Mouse (Mus musculus): Measurements from ENCODE around the gene Sema3b. TPM values are rescaled to one million over a fixed set of nuclear protein-coding genes. Genes with fewer than 3 reads are reported as not detected.

Gene Sema3b
- polyA plus RNA-seq, 1 experiment from 2014 or later = 0.52 TPM

DNA sequence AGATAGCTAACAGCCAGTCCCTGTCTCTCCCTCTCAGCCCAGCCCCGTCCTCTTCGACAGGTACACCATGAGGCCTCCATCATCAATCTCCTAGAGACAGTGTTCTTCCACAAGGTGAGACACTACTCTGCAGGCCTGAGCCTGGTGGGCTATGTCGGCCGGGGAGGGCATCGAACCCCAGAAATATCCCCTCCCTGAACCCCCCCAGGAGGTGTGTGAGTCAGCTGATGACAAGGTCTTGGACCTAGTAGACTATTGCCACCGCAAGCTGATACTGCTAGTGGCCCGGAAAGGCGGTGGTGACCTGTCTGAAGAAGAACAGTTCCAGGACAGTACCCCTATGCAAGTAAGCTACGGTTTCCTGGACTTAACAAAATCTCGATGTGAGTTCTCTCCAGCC, 60.2 kb downstream of the Sema3b start:
- Histone ChIP-seq H3K4me2 (no peak overlapping the region), H3K4me3 (no peak overlapping the region), H3K27me3 (replicated peaks) (peaks cover 45% of the 10 kb centered on the region), H3K36me3 (peaks cover 16% of the 10 kb centered on the region), H3K9me3 (replicated peaks) (no peaks in the 10 kb centered on the region), H3K4me1 (peaks cover 63% of the 10 kb centered on the region), H3K9ac (no peak overlapping the region), H3K27ac (no peak overlapping the region)
- no peak for ATAC-seq
- 83% methylated on average over 10 of the region's 10 CpGs for WGBS (ENCODE audit: insufficient replicate concordance)

DNA sequence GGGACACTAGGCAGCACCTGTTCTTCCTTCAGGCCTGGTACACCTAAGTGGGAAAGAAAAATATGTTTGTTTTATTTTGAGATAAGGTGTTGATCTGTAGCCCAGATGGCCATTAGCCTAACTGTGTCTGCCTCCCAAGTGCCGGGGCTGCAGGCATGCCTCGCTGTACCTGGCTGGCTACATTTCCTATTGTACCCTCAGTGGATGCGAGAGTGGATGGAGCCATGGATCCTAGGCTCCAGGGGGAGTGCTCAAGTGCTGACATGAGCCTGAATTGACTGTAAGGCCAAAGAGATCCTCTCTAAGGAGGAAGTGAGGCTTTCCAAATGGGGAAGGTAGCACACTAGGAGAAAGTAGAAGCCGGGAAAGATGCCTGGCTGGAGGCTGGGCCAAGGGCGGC, 61.1 kb downstream of the Sema3b start:
- H3K4me2 ChIP-seq = no peak overlapping the region
- H3K9me3 ChIP-seq (replicated peaks) = no peaks in the 10 kb centered on the region
- H3K36me3 ChIP-seq = peaks cover 21% of the 10 kb centered on the region
- no peak overlapping the region for H3K9ac ChIP-seq
- 69% methylated on average over 5 of the region's 5 CpGs for WGBS (ENCODE audit: insufficient replicate concordance)
- peaks cover 61% of the 10 kb centered on the region for H3K4me1 ChIP-seq
- no peak overlapping the region for H3K27ac ChIP-seq
- peaks cover 45% of the 10 kb centered on the region for H3K27me3 ChIP-seq (replicated peaks)
- no peak overlapping the region for H3K4me3 ChIP-seq
- no peak for ATAC-seq

Other genes starting within 250 kb of the Sema3b start
- gene Cacna2d2, start 209.6 kb downstream of the Sema3b start, polyA plus RNA-seq (2016; fragmentation: Nextera tagmentation; extraction: Ambion mirVana) = 0.02 and 0.13 TPM in 2 replicates
- gene Tmem115, start 75.3 kb downstream of the Sema3b start, polyA plus RNA-seq (2016; fragmentation: Nextera tagmentation; extraction: Ambion mirVana) = 25.9 and 26.4 TPM in 2 replicates
- gene Cyb561d2, start 67.0 kb downstream of the Sema3b start, polyA plus RNA-seq (2016; fragmentation: Nextera tagmentation; extraction: Ambion mirVana) = 18.5 and 19.5 TPM in 2 replicates
- gene Nprl2, start 67.0 kb downstream of the Sema3b start, polyA plus RNA-seq (2016; fragmentation: Nextera tagmentation; extraction: Ambion mirVana) = 15.3 and 16.0 TPM in 2 replicates
- not detected in 2 replicates for gene Zmynd10, start 61.9 kb downstream of the Sema3b start, polyA plus RNA-seq (2016; fragmentation: Nextera tagmentation; extraction: Ambion mirVana)
- gene Rassf1, start 57.7 kb downstream of the Sema3b start, polyA plus RNA-seq (2016; fragmentation: Nextera tagmentation; extraction: Ambion mirVana) = 22.2 and 24.8 TPM in 2 replicates
- 48.6 and 52.7 TPM in 2 replicates for gene Tusc2, start 46.0 kb downstream of the Sema3b start, polyA plus RNA-seq (2016; fragmentation: Nextera tagmentation; extraction: Ambion mirVana)
- 53.9 and 57.6 TPM in 2 replicates for gene Hyal2, start 41.3 kb downstream of the Sema3b start, polyA plus RNA-seq (2016; fragmentation: Nextera tagmentation; extraction: Ambion mirVana)
- gene Hyal1, start 32.3 kb downstream of the Sema3b start, polyA plus RNA-seq (2016; fragmentation: Nextera tagmentation; extraction: Ambion mirVana) = 3.6 and 3.9 TPM in 2 replicates
- 12.5 and 12.9 TPM in 2 replicates for gene Naa80, start 30.3 kb downstream of the Sema3b start, polyA plus RNA-seq (2016; fragmentation: Nextera tagmentation; extraction: Ambion mirVana)
- 0.99 and 1.2 TPM in 2 replicates for gene Hyal3, start 28.4 kb downstream of the Sema3b start, polyA plus RNA-seq (2016; fragmentation: Nextera tagmentation; extraction: Ambion mirVana)
- 171 TPM in 2 replicates for gene Ifrd2, start 21.6 kb downstream of the Sema3b start, polyA plus RNA-seq (2016; fragmentation: Nextera tagmentation; extraction: Ambion mirVana)
- 206 and 210 TPM in 2 replicates for gene Gnai2, start 26.1 kb upstream of the Sema3b start, polyA plus RNA-seq (2016; fragmentation: Nextera tagmentation; extraction: Ambion mirVana)
- 2.8 and 3.3 TPM in 2 replicates for gene Slc38a3, start 60.3 kb upstream of the Sema3b start, polyA plus RNA-seq (2016; fragmentation: Nextera tagmentation; extraction: Ambion mirVana)
- 1.9 and 2.4 TPM in 2 replicates for gene Gnat1, start 70.5 kb upstream of the Sema3b start, polyA plus RNA-seq (2016; fragmentation: Nextera tagmentation; extraction: Ambion mirVana)
- gene Sema3f, start 101.2 kb upstream of the Sema3b start, polyA plus RNA-seq (2016; fragmentation: Nextera tagmentation; extraction: Ambion mirVana) = 3.9 and 4.2 TPM in 2 replicates
- 84.3 and 88.6 TPM in 2 replicates for gene Rbm5, start 161.8 kb upstream of the Sema3b start, polyA plus RNA-seq (2016; fragmentation: Nextera tagmentation; extraction: Ambion mirVana)

Measured in liver, embryonic 12.5 days (tissue).